Mouse (Mus musculus): ENCODE measurements around the gene Atg2b.
A peak's percentile ranks its signal among the peaks of the same experiment; 100 is the strongest.

The Atg2b gene

GRCm38 (mm10) chr12:105683933-105684901 lies 794 bp downstream of the Atg2b start, which contains the start of gene Gskip:
Gene Gskip (plus strand): TSS chr12:105684829.
- peak; percentile 31 to 43 for DNase-seq (ENCODE audit: low spot score in 2 of 2)

- DNase-seq (ENCODE audit: low spot score in 2 of 2) = no peak
Measured at GRCm38 (mm10) chr12:105678762-105679161, 6.2 kb downstream of the Atg2b start.

- DNase-seq (ENCODE audit: low spot score in 2 of 2) = no peak
Measured at GRCm38 (mm10) chr12:105678211-105678610, 6.8 kb downstream of the Atg2b start.

GRCm38 (mm10) chr12:105676274-105676673 lies 8.7 kb downstream of the Atg2b start:
- no peak for DNase-seq (ENCODE audit: low spot score in 2 of 2)

- DNase-seq (ENCODE audit: low spot score in 2 of 2) = no peak
Measured at GRCm38 (mm10) chr12:105655850-105656249, 29.2 kb downstream of the Atg2b start.

GRCm38 (mm10) chr12:105642770-105643321 lies 42.2 kb downstream of the Atg2b start:
- DNase-seq (ENCODE audit: low spot score in 2 of 2) = no peak

- no peak for DNase-seq (ENCODE audit: low spot score in 2 of 2)
Measured at GRCm38 (mm10) chr12:105637554-105637953, 47.5 kb downstream of the Atg2b start.

GRCm38 (mm10) chr12:105636551-105636950 lies 48.5 kb downstream of the Atg2b start:
- no peak for DNase-seq (ENCODE audit: low spot score in 2 of 2)

- DNase-seq (ENCODE audit: low spot score in 2 of 2) = no peak
Measured at GRCm38 (mm10) chr12:105634374-105635067, 50.5 kb downstream of the Atg2b start.

GRCm38 (mm10) chr12:105625798-105626197 lies 59.2 kb downstream of the Atg2b start:
- DNase-seq (ENCODE audit: low spot score in 2 of 2) = no peak

- DNase-seq (ENCODE audit: low spot score in 2 of 2) = no peak
Measured at GRCm38 (mm10) chr12:105622981-105623539, 62.0 kb downstream of the Atg2b start.

GRCm38 (mm10) chr12:105622048-105622447 lies 63.0 kb downstream of the Atg2b start:
- no peak for DNase-seq (ENCODE audit: low spot score in 2 of 2)

GRCm38 (mm10) chr12:105613559-105613958 lies 71.5 kb downstream of the Atg2b start:
- DNase-seq (ENCODE audit: low spot score in 2 of 2) = no peak

GRCm38 (mm10) chr12:105611748-105612147 lies 73.3 kb downstream of the Atg2b start:
- DNase-seq (ENCODE audit: low spot score in 2 of 2) = peak in 1 of 2 experiments; percentile 26

- no peak for DNase-seq (ENCODE audit: low spot score in 2 of 2)
Measured at GRCm38 (mm10) chr12:105611045-105611444, 74.0 kb downstream of the Atg2b start.

- DNase-seq (ENCODE audit: low spot score in 2 of 2) = no peak
Measured at GRCm38 (mm10) chr12:105606881-105607280, 78.1 kb downstream of the Atg2b start.

- DNase-seq (ENCODE audit: low spot score in 2 of 2) = no peak
Measured at GRCm38 (mm10) chr12:105605212-105605611, 79.8 kb downstream of the Atg2b start.

GRCm38 (mm10) chr12:105603904-105604303 lies 81.1 kb downstream of the Atg2b start:
- DNase-seq (ENCODE audit: low spot score in 2 of 2) = no peak

GRCm38 (mm10) chr12:105602581-105603210 lies 82.3 kb downstream of the Atg2b start, which contains the start of gene Bdkrb1:
Gene Bdkrb1 (plus strand): TSS chr12:105603085.
- DNase-seq (ENCODE audit: low spot score in 2 of 2) = no peak

- DNase-seq (ENCODE audit: low spot score in 2 of 2) = peak in 1 of 2 experiments; percentile 13
Measured at GRCm38 (mm10) chr12:105601586-105601985, 83.4 kb downstream of the Atg2b start.

GRCm38 (mm10) chr12:105599098-105599497 lies 85.9 kb downstream of the Atg2b start:
- no peak for DNase-seq (ENCODE audit: low spot score in 2 of 2)
